Mouse (Mus musculus) testis, postnatal 10 days (tissue): ENCODE data around the gene Polr2i.
"Not testable (repeated sequence)": the region's sequence is repeated elsewhere in the genome, so short reads cannot be mapped to it uniquely, and the experiment has no call there.

Experiments
- DNase-seq: peaks from one replicate; pipeline ENCODE4 v3.0.0; 2021; ENCODE audit warnings: low spot score

Gene Polr2i

GRCm38 (mm10) chr7:30204380-30204779 is 27.4 kb upstream of the Polr2i start:
- peak; percentile 69 for DNase-seq

DNA sequence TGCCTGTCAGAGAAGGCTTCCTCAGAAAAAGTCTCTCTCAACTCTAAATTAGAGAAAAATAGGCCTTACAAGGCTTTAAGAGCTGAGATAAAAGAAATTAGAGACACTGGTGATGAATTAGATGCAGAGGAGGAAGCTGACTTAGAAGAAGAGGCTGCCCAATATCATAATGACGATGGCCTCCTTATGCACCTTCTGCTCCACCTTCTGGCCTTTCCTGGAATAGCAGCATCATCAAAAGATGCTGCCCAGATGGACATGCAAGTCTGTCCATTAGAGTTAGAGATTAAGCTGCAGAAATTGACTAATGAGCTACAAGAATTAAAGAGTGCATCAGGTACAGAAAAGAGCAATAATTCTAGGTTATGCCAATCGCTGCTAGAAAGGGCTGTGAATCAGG is 26.4 kb upstream of the Polr2i start:
- peak; percentile 86 for DNase-seq

DNA sequence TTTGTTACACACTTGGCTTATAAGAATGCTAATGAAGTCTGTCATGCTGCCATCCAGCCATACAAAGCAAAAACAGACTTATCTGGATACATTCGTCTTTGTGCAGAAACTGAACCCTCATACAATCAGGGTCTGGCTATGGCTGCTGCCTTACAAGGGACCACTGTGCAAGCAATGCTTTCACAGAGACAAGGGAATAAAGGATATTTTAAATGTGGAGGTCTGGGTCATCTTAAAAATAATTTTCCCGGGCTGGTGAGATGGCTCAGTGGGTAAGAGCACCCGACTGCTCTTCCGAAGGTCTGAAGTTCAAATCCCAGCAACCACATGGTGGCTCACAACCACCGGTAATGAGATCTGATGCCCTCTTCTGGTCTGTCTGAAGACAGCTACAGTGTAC is 25.4 kb upstream of the Polr2i start:
- DNase-seq = not testable (repeated sequence)

DNA sequence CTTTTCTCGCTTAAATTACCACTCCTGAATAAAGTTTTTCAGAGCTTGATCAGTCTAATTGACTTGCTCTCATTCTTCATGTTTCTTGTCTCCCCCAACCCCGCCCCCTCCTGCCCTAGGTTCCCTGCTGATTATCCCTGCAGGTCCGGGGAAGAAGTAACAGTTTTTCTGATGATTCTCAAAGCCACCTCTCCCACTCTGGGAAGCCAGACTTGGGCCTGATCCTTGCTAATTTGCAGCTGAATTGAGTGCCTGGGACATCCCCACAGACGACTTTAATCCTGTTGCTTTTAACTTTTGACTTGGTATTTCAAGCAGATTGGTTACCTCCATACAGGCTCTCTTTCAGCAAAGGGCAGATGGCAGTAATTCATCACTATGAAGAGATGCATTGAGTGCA is 20.7 kb upstream of the Polr2i start:
- no peak for DNase-seq

DNA sequence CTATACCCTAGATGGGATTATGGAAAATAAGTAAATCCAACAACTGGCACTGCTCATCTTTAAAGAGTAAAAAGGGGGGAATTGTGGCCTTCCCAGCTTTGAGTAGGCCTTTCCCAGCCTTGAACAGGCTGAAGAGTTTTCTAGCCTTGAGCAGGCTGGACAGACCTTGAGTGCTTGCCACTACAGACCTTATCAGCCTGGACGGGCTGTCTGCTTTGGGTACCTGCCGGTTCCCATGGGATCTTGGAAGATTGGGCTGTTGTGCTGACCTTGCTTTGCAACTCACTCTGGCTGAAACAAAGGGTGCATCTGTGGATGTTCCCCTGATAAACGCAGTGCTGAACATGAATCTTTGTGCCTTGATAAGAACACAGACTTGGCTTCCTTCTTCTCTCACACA is 17.9 kb upstream of the Polr2i start:
- no peak for DNase-seq

DNA sequence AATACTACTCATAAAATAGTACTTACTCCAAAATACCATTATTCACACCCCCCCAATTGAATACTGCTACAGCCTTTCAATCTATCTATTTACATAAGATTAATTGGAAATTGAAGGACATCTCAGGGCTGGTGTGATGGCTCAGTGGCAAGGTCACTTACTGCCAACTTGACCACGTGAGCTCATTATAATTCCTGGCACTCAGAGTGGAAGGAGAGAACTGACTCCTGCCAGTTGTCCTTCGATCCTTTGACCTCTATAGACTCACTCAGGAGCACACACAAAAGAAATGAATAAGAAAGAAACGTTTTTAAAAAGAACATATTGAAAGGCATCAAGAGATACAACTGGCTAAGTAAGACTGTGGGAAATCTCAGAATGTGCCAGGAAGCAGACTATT is 15.9 kb upstream of the Polr2i start:
- no peak for DNase-seq

DNA sequence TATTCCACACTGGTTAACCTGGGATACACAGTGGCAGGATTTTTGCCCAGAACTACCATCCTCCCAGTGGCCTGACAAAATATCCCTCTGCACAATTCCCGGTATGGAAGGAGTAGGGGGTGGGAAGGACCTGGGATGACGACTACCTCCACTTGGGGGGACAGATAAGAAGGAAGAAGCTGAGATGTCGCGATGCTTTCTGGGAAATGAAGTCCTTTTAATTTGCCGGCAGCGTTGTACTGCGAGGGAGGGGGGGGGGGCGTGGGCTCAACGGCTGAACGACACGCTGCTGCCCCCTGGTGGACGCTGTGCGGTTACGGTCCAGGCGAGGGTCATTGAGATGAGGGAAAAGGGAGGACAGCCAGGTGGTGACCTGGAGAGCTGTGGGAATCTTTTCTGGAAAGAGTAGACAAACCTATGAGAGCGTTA is 15.0 kb upstream of the Polr2i start:
- DNase-seq = peak; percentile 93

- DNase-seq = no peak
Observed at GRCm38 (mm10) chr7:30217277-30217676, 14.5 kb upstream of the Polr2i start.

DNA sequence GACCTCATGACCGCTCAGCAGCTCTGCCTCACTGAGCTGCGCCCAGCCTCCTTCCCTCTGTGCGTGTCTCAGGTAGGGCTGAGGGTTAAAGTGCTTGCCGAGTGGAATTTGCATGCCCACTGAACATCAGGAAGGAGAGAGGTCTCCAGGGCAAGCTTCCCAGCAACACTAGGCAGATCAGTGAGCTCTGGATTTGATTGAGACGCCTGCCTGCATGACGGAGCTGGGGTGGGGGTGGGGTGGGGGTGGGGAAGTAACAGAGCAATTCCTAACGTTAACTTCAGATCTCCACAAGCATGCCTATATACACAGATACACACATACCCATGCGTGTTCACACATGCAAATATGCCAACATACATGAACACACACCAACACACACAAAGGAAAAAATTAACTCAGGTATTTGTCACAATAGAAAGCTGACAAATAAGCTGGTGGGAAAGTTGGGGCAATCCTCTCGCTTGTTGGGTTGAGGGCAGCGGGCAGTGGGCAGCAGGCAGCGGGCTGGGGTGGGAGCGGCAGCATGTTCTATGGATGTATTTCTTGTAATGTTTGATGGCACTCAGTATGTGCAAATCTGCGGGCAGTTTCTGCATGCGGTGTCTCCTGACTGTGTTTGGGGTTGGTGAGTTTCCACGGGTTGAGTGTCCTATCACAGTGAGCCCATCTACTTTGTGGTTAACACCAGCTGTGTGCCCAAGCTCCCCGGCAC is 12.3 kb upstream of the Polr2i start:
- peak; percentile 73 for DNase-seq

DNA sequence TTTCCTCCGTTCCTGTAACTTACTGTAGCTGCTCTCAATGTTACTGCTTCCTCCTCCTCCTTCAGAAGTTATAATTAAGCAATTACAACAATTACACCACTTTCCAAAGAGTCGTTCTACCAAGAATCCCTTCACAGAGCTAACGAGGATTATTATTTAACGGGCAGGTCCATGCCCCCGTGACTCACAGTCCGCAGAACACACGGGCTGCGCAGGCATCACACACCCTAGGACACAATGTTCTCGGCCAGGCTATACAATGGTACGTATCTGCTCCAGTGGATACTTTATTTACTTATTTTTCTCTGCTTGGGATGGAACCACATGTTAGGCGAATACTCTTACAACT is 11.8 kb upstream of the Polr2i start:
- DNase-seq = no peak

DNA sequence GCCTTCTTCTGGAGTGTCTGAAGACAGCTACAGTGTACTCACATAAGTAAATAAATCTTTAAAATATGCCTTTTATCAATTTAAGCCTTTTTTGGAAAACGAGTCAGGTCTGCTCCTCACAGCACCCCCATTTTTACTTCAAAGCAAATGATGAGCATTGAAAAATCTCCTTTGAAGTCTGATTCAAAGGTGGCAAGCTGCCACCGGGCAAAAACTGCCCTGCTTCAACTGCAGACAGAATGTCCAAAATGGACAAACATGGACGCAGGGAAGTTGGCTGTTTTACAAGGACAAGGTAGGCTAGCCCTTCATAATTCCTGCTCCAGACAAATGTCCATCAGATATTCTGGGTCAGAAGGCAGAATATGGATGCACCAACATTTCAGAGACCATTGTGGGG is 10.3 kb upstream of the Polr2i start:
- no peak for DNase-seq

GRCm38 (mm10) chr7:30222205-30222604 is 9.5 kb upstream of the Polr2i start:
- DNase-seq = no peak

GRCm38 (mm10) chr7:30224206-30224605 is 7.5 kb upstream of the Polr2i start:
- no peak for DNase-seq

DNA sequence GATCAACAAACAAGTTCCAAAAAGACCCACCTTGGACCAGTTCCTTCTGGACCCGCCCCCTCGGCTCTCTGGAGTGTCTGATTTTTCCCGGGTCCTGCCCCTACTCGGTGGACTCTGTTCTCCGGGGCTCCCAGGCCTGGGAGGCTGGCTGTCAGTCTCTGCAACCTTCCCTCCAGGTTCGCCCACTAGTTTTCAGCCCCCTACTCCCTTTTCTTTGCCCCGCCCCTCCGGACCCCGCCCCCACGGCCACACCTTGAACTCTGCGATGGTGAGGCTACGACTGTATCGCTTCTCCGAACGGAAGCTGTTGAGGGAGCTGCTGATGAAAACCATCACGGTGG is 450 bp upstream of the Polr2i start:
- DNase-seq = no peak

DNA sequence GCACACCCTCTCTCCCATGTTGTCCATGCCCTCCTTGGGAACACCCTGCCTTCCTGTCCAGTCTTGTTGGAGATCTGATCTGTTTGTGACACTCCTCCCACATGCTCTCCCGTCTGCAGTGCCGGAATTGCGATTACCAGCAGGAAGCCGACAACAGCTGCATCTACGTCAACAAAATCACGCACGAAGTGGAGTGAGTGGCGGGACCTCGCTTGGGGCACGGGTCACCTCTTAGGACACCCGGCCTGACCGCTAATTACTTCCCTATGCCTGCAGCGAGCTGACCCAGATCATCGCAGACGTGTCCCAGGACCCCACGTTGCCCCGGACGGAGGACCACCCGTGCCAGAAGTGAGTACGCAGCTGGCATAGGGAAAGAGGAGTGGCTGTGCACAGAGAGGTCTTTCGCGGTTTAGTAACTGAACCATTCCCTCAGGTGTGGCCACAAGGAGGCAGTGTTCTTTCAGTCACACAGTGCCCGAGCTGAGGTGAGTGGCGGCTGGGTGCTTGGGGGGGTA is 942 bp downstream of the Polr2i start:
- DNase-seq = peak; percentile 88

DNA sequence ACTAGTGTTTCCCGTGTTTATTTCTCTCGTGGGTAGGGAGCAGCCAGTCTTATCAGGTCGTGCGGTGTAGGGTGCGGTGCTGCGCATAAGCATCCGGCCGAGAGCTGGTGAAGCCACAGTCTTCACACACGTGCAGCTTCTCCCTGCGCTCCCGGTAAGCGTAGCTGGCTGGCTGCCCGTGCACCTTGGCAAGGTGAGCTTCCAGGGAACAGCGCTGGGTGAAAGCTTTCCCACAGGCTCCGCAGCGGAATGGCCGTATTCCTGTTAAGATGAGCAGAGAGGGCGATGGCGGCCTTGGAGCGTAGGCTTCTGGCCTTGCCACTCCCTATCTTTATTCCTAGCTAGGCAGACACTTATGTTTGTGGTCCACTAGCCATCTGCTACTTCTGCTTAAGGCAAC is 1.6 kb downstream of the Polr2i start:
- DNase-seq = peak; percentile 70

DNA sequence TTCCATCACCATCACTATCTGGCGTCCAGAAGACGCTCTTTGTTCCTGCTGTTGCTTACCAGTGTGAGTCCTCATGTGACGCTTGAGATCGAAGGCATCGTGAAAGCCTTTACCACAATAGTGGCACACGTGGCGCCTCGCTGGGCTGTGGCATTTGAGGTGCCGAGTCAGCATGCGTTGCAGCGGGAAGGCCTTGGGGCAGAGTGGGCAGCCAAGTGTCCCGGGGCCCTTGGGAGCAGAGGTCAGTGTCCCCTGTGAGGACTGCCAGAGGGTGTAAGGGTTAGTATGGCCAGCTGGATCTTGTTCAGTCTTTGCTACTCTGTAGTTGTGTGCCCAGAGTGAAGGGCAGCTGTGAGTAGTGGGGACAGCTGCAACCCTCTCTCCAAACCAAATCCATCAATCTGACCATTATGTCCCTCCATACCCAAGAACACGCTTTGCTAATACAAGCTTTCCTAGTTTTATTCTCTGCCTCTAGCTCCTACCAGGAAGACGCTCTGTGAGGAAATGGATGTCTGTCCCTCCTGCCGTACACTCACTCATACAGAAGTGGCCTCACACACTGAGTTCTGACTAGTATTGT is 2.6 kb downstream of the Polr2i start:
- DNase-seq = no peak

DNA sequence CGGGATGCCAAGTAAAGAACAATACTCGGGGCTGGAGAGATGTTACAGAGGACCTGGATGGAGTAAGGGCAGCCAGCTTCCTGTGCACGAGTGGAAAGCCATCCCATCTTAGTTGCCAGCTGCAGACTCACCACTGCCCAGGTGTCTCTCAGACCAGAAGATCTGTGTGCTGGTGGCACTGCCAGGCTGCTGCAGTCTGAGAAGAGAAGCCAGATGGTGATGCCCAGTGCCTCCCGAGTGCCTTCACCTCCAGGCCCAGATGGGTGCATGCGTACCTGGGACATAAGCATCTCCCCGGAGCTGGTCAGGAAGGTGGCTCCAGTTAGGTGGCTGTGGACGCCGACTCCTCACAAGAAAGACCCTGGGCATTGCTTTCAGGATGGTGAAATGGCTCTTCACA is 3.3 kb downstream of the Polr2i start:
- DNase-seq = no peak

DNA sequence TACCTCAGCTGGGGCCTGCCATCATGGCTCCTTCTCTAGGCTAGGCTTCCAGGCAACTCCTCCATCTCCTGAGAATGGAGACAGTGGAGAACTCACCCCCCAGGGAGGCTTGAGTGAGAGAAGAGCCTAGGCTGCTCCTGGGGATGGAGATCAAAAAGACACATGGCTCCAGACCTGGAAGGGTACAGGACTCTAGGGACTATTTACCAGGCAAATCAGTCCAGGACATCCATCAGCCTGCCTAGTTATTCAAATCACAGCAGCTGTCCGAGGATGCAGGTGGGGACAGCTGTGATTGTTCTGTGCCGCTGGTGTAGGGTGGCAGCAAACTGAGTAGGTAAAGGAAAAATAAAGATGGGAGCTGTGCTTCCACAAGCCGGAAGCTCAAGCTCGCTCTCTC is 3.9 kb downstream of the Polr2i start, which contains the start of gene Ovol3:
TSS of gene Ovol3 (minus strand) at position 101 of the 400 bp plus-strand sequence.
- DNase-seq = no peak

- DNase-seq = not testable (repeated sequence)
Observed at GRCm38 (mm10) chr7:30237374-30237773, 5.6 kb downstream of the Polr2i start.

- peak; percentile 68 for DNase-seq
Observed at GRCm38 (mm10) chr7:30251956-30252954, 20.5 kb downstream of the Polr2i start.

DNA sequence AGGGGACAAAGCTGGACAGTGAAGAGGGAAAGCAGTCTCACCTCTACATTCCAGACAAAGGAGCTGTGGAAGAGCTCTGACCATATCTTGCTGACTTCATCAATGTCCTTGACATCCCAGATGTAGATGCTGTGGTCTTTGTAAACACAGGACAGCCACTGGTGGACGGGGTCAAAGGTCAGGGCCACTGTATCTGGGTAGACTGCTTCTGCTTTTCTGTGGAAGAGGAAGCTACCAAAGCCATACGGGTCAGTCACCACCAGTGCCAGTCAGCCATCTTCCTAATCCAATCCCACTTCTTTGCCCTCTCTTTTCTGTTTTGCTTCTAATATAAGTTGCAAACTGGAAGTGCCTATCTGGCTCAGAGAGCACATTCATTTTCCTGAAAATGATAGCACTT is 33.3 kb downstream of the Polr2i start:
- DNase-seq = no peak

DNA sequence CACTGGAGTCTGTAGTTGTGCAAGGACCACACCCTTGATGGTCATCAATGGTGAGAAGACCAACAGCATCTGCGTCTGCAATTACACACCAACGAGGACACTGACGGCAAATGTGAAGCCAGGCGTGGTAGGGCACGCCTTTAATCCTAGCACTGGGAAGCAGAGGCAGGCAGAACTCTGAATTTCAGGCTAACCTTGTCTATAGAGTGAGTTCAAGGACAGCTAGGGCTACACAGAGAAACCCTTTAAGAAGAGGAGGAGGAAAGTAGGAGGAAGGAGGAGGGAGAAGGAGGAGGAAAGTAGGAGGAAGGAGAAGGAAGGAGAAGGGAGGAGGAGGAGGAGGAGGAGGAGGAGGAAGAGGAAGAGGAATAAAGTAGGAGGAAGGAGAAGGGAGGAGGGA is 33.8 kb downstream of the Polr2i start:
- DNase-seq = no peak
